Mouse (Mus musculus) heart, adult 2 months (tissue): ENCODE measurements around the gene Cerkl.

ENCODE experiments used
- CTCF ChIP-seq: fragments of 200-600 bp; IDR thresholded peaks from 2 replicates; pipeline ENCODE4 v1.8.1; 2022; ENCODE audit warnings: antibody characterized with exemption, mild to moderate bottlenecking, moderate library complexity
- EP300 ChIP-seq: fragments of 200-500 bp; IDR thresholded peaks from 2 replicates; pipeline ENCODE4 v1.6.1; 2011; ENCODE audit warnings: low read depth, low read length, control low read depth; ENCODE audit not compliant: insufficient read depth
- POLR2A ChIP-seq: fragments of 200-500 bp; IDR thresholded peaks from 2 replicates; pipeline ENCODE4 v1.6.1; 2011; ENCODE audit warnings: mild to moderate bottlenecking, low read depth, low read length, control low read depth; ENCODE audit not compliant: insufficient read depth

DNA sequence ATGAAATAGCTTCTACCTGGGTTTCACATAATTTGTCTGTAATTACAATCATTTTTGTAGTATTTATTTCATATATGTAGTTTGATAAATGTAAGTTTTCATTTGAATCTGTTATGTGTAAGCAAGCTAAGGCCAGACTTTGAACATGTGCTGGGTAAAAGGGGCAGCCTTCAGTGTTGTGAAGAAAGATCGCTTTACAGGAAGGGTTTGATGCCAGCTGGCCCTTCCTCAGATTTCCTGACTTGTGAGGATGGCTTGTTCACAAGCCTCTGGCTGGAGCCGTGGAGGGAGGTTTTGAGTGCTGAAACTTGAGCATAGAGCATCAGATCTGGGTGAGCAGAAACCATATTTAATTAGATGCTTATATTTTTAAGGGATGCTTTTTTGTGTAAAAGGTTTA is 128.5 kb downstream of the Cerkl start:
- TF ChIP-seq CTCF (no peak), POLR2A (no peak), EP300 (no peak)
